Mouse (Mus musculus): ENCODE measurements around the gene Tnf.

- TF ChIP-seq CEBPB (IDR thresholded peaks at IDR 0.05; ENCODE audit: insufficient read depth, poor library complexity, severe bottlenecking) (no peak), TCF12 (IDR thresholded peaks at IDR 0.05; ENCODE audit: insufficient read depth, poor library complexity, severe bottlenecking) (no peak), MAX (IDR thresholded peaks at IDR 0.05; ENCODE audit: low read depth) (no peak)
These were observed 11.7 kb downstream of the Tnf start for GRCm38 (mm10) chr17:35190096-35190495.

Measured in myocyte (in vitro differentiated cells).